Mouse (Mus musculus) embryonic stem cell, embryonic (primary cell): Measurements from ENCODE around the gene Afap1l2.

Experiments used
- CTCF ChIA-PET, 4 experiments: fragments of 300-600 bp in 2 of 4; fragments of 350-600 bp in 2 of 4; sonication (Branson Sonifier 250); formaldehyde crosslinking; loops; one replicate each; lab custom pipeline; 2022; ENCODE audit warnings: inconsistent platforms in 2 of 4; lab: Charles Lee
- POLR2A ChIA-PET, 4 experiments: fragments of 300-600 bp in 2 of 4; fragments of 350-600 bp in 2 of 4; sonication (Branson Sonifier 250); formaldehyde crosslinking; loops; one replicate each; lab custom pipeline; 2022; ENCODE audit warnings: antibody characterized with exemption in 4 of 4, inconsistent platforms in 1 of 4; lab: Charles Lee

Afap1l2 gene

GRCm38 (mm10) chr19:56992978-56993545 lies 15.0 kb downstream of the Afap1l2 start:
- CTCF ChIA-PET: no interaction called here

GRCm38 (mm10) chr19:56990367-56991111 lies 17.5 kb downstream of the Afap1l2 start:
- ChIA-PET POLR2A (interaction anchor here in 1 of 4 experiments (1.8 kb wide), 1 partner anchor 14 kb away, joined by 6 read pairs; no protein-coding TSS in a partner anchor), CTCF (interaction anchor here in 1 of 4 experiments (0.7 kb wide), 1 partner anchor 62 kb away, joined by 4 read pairs; no protein-coding TSS in a partner anchor)

More at GRCm38 (mm10) chr19:56992978-56993545, 15.0 kb downstream of the Afap1l2 start:
- POLR2A ChIA-PET: interaction anchor here in 1 of 4 experiments (0.7 kb wide), 1 partner anchor 128 kb away, joined by 3 read pairs; no protein-coding TSS in a partner anchor

DNA sequence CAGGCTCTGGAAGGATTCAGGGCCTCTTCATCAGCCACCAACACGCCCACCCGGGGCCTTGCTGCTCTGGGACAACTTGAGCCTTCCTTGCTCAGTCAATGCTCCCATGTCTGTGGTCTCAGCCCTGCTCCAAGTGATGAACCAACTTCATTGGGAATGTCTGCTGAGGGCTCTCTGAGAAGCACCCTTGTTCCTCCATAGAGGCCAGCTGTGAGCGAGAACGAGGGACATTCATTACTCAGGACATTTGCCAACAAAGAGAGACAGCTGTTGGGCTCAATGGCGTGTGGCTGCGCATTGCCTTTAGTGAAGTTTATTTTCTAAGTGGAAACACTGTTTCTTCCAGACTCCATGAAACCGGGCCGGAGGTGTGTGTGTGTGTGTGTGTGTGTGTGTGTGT lies 18.9 kb downstream of the Afap1l2 start:
- CTCF ChIA-PET: no interaction called here

GRCm38 (mm10) chr19:56984229-56984628 lies 23.8 kb downstream of the Afap1l2 start:
- CTCF ChIA-PET: no interaction called here
- POLR2A ChIA-PET: no interaction called here

More for the DNA sequence above, 18.9 kb downstream of the Afap1l2 start:
- POLR2A ChIA-PET: interaction anchor here in 3 of 4 experiments (0.5 to 1.8 kb wide), 4 partner anchors 13 to 530 kb away, joined by 3 to 6 read pairs (median 4); partner anchors contain the start of gene Dclre1a (in 1 of the 3)

DNA sequence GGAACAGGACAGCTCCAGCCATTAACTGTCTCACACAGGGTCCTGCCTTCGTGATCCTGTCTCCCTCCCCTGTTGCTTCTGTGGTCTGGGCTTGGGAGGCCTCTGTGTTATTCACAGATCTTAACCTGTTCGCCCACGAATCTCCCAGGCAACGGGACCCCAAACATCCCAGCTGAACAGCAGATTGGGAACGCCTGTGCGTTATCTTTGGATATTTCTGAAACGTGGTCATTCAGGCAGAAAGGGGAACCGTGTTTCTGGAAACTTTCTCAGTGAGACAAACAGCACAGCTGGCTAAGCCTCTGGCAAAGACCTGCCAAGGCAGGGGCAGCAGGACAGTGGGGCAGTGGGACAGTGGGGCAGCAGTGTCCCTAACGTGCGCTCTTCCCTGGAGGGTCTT lies 24.3 kb downstream of the Afap1l2 start:
- CTCF ChIA-PET: no interaction called here
- POLR2A ChIA-PET: no interaction called here

GRCm38 (mm10) chr19:56981760-56982159 lies 26.3 kb downstream of the Afap1l2 start:
- CTCF ChIA-PET: no interaction called here
- POLR2A ChIA-PET: no interaction called here

DNA sequence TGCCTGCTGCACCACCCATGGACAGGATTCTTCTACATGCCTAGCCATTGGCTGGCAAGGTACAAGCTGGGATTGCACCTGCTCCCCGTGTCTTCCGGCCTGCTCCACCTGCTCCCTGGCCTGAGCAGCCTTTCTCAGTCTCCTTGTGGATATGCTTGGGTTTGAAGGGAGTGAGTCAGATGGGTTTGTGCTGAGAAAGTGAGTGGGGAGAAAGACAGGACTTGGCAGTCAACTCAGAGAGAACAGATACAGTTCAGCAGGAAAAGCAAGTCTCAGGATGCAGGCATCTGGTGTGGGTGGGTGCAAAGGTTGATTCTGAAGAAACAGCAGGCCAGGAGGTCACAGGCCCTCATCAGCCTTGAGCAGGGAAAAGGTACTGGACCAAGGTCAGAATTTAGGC lies 27.2 kb downstream of the Afap1l2 start:
- ChIA-PET CTCF (no interaction called here), POLR2A (no interaction called here)

- ChIA-PET CTCF (interaction anchor here in 1 of 4 experiments (1.5 kb wide), 1 partner anchor 42 kb away, joined by 4 read pairs; no protein-coding TSS in a partner anchor), POLR2A (interaction anchor here in 2 of 4 experiments (1.0 to 1.4 kb wide), 4 partner anchors 12 to 21 kb away, joined by 3 to 6 read pairs (median 3); no protein-coding TSS in a partner anchor)
Observed at GRCm38 (mm10) chr19:56976962-56977948, 30.8 kb downstream of the Afap1l2 start.

DNA sequence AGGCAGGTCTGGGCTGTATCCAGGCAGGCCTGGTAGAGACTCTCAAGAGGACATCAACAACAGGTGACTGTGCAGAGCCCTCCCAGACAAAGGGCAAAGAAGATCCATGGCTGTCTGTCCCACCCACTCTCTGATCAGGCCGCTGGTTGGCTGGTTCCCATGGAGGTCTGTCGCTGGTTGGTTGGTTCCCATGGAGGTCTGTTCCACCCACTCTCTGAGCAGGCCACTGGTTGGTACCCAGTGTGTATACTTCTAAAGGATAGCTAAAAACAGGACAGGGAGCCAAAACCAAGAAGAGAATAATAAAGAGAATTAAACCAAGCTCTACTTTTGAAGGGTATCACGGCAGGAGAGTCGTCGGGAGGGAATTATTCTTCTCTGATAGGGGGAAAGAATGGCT lies 31.5 kb downstream of the Afap1l2 start:
- ChIA-PET POLR2A (interaction anchor here in 2 of 4 experiments (1.2 to 1.4 kb wide), 3 partner anchors 11 to 21 kb away, joined by 3 to 6 read pairs (median 3); no protein-coding TSS in a partner anchor), CTCF (interaction anchor here in 1 of 4 experiments (1.5 kb wide), 1 partner anchor 41 kb away, joined by 4 read pairs; no protein-coding TSS in a partner anchor)

- CTCF ChIA-PET: interaction anchor here in 2 of 4 experiments (0.6 to 0.8 kb wide), 2 partner anchors 47 to 57 kb away, joined by 3 to 4 read pairs; no protein-coding TSS in a partner anchor
- POLR2A ChIA-PET: no interaction called here
Observed at GRCm38 (mm10) chr19:56975502-56975901, 32.5 kb downstream of the Afap1l2 start.

GRCm38 (mm10) chr19:56974159-56974558 lies 33.9 kb downstream of the Afap1l2 start:
- ChIA-PET POLR2A (no interaction called here), CTCF (no interaction called here)

DNA sequence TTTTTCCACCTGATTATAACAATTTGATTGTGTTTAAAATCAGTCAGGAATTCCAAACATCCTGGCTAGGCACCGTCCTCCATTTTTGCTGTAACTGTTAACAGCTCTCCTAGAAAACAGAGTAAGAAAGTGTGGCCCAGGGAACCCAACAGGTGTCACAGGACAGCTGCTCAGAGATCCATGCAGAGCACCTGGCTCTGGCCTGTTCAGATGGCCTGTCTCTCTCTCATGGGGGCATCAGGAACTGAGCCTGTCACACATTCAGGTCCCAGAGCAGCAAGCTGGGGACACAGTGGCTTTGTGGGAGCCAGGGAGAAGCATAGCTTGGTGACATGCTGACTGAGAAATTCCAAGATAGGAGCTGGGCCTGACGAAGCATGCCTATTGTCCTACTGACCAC lies 35.3 kb downstream of the Afap1l2 start:
- CTCF ChIA-PET: no interaction called here
- POLR2A ChIA-PET: no interaction called here

- ChIA-PET POLR2A (interaction anchor here in 1 of 4 experiments (1.1 kb wide), 1 partner anchor 9 kb away, joined by 4 read pairs; no protein-coding TSS in a partner anchor), CTCF (no interaction called here)
Observed at GRCm38 (mm10) chr19:56971347-56971746, 36.7 kb downstream of the Afap1l2 start.

DNA sequence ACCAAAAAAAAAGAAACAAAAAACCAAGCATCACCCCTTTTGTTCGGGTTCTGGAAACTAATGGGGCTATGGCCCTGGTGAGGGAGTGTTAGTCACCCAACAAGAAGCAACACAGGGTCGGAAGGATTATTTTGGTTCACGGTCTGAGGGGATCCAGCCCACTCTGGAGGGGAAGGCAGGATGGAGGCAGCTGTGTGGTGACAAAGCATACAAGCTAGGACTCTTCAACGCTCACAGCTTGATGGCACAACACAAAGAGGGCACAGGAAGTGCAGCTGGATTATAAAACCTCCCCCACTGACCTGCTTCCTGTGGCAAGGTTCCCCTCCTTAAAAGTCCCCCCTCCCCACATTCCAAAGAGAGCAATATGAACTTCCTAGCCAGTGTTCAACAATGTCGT lies 44.2 kb downstream of the Afap1l2 start:
- ChIA-PET POLR2A (interaction anchor here in 1 of 4 experiments (1.3 kb wide), 1 partner anchor 135 kb away, joined by 3 read pairs; no protein-coding TSS in a partner anchor), CTCF (no interaction called here)

DNA sequence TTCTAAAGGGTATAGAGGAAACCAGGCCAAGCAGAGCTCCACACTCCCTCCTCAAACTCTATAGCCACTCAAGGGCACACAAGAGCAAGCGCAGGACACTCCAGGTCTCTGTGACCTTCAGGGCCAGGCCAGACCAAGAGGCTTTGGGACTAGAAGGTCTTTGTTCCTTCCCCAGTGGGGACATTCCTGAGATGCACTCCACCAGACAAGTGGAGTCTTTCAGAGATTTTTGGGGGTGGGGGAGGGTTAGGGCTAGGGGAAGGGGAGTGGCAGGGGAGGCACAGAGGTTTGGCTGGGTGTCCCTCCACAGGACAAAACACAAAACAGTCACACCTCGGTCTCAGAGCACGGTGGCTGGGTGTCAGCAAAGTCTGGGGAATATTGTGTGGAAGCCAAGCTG lies 48.4 kb downstream of the Afap1l2 start:
- CTCF ChIA-PET: interaction anchor here in 1 of 4 experiments (0.8 kb wide), 1 partner anchor 469 kb away, joined by 3 read pairs; no protein-coding TSS in a partner anchor
- POLR2A ChIA-PET: no interaction called here

DNA sequence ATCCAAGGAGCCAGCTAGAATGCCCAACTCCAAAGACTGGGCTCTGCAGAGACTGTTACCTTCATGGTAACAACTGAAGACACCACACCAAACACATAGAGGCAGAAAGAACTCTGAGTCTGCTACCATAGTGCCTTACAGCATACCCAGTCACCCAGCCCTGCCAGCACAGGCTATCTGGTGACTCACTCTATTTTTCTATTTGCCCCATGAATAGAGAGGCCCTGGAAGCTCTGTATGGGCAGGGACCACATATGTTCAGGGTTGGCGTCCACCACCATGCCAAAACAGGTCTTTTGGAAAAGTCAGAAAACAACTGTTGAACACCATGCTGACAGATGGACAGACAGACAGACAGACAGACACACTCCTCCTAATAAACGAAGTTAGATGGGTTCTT lies 49.0 kb downstream of the Afap1l2 start:
- POLR2A ChIA-PET: no interaction called here
- CTCF ChIA-PET: no interaction called here

GRCm38 (mm10) chr19:56958582-56959021 lies 49.4 kb downstream of the Afap1l2 start:
- CTCF ChIA-PET: no interaction called here
- POLR2A ChIA-PET: no interaction called here

DNA sequence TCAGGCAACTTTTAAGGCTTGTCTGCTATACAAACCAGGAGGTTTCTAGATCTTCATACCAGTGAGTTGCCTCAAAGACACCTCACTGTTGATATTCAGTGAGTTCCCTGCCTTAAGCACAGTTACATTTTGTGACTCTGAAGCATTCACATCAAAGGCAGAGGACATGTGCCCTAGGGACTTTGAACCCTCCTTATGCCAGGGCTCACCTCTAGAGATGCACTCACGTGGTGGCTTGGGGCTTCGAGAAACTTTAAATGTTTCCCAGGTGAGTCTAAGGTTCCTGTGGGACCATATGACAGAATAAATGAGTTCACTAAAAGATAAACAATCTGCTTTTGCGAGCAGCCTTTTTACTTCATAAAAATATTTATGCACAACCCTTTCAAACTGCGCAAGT lies 50.0 kb downstream of the Afap1l2 start:
- ChIA-PET CTCF (no interaction called here), POLR2A (no interaction called here)
